Mouse (Mus musculus) G1E (cell line): ENCODE data around the gene Creb3l1.

Experiments
- CTCF ChIP-seq: IDR thresholded peaks from 2 replicates; pipeline ENCODE4 v1.5.1; 2012; ENCODE audit warnings: low read depth, low read length, inconsistent platforms, mixed read lengths
- GATA2 ChIP-seq: IDR thresholded peaks from 2 replicates; pipeline ENCODE4 v1.6.1; 2012; ENCODE audit warnings: low read depth, low read length, inconsistent platforms, borderline replicate concordance
- POLR2AphosphoS5 ChIP-seq: IDR thresholded peaks from 2 replicates; pipeline ENCODE4 v1.6.1; 2012; ENCODE audit warnings: low read depth, low read length, inconsistent platforms; ENCODE audit not compliant: insufficient replicate concordance
- TAL1 ChIP-seq: conservative IDR thresholded peaks from 2 replicates; pipeline ENCODE4 v1.6.1; 2012; ENCODE audit warnings: low read depth, low read length, inconsistent platforms, mixed read lengths

DNA sequence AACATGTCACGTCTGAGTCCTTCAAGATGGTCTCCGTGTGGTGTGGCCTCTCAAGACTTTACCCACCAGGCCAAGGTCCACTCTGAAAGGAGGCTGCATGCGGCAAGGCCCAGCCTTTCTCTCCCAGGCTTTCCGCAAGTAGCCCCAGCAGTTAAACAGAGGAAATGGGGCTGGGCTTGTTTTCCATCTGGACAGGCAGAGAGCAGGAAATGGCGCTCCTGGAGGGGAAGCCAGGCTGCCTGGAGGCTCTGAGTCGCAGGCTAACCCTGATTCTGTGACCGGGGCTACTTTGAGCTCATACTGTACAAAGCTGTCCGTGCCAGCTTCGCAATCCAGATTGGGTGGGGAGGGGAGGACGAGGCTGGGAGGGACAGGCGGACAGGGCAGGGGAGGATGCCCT, 56.3 kb downstream of the Creb3l1 start:
- no peak for TF ChIP-seq CTCF
- no peak for TF ChIP-seq GATA2
- no peak for TF ChIP-seq TAL1
- no peak for TF ChIP-seq POLR2AphosphoS5
